In the genomic region with DNA sequence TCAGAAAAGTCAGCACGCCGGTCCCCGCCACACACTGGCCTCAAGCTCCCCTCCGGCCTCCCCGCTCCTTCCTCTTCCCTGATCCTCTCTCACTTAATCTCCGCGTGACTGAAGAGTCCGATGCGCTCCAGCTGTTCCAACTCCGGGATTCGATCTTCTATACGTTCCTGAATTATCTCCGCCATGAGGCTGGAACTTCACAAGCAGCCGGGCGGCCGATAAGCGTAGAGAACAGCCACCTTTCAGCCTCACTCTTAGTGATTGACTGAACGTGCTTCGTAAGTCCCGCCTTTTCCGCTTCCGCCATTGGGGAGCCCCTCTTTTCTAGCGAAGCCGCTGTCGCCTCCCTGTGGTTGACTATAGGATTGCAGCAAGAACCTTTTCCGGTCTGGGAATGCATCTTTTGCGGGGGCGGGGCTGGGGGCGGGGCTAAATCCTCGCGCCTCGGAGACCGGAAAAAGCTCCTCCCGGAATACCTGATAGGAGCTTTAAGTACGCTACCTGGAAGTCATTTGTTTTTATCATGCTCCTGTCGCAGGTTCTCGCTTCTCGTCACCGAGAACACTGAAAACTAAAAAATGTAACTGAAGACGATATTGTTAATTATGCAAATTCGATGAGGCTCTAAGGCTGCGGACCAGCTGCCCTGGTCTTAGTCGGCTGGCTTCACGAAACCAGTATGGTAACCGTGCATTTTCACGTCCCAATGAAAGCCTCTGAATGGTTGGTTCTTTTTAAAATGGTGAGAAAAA, we compare ENCODE assay signal across 8 mouse cellular contexts. TPM values are rescaled to one million over a fixed set of nuclear protein-coding genes. Genes with fewer than 3 reads are reported as not detected.
DNase-seq lines count a peak whose midpoint lies in the region; ATAC-seq and TF ChIP-seq lines count a peak whose summit lies in the region.

A gene (minus strand): TSS at position 266 of the 752 bp plus-strand sequence.

- H3K9me3 ChIP-seq in ES-E14 (ENCODE audit: control insufficient read depth, insufficient read depth, low read depth, low read length): no peaks in the 10 kb centered on the region
- no peaks in the 10 kb centered on the region for H3K9me3 ChIP-seq in forebrain, embryonic 15.5 days

- no peaks in the 10 kb centered on the region for H3K4me1 ChIP-seq in ES-E14 (ENCODE audit: control insufficient read depth in 2 of 2, insufficient read depth in 2 of 2, low read length in 2 of 2, poor library complexity in 1 of 2)
- peaks cover 24% of the 10 kb centered on the region for H3K4me1 ChIP-seq in forebrain, embryonic 15.5 days
- no peaks in the 10 kb centered on the region for H3K4me1 ChIP-seq in lung, adult 2 months (ENCODE audit: control insufficient read depth, insufficient read depth, low read length)

- ATAC-seq in forebrain, embryonic 15.5 days (replicated peaks): peak; percentile 96
- ATAC-seq in neutrophil, adult 5-6 weeks (ENCODE audit: extremely low read depth, insufficient number of reproducible peaks, low FRiP score, poor library complexity, severe bottlenecking): peak; percentile 99

- in situ Hi-C loops in ES-E14 (cut with MboI; ENCODE audit: low sequenced_read_pairs in 2 of 2, unreplicated experiment in 2 of 2): no loop called here

- peak; percentile 74; the same call in 1 of the 2 replicates for TF ChIP-seq POLR2A in lung, adult 2 months (IDR thresholded peaks at IDR 0.05; ENCODE audit: borderline replicate concordance, extremely low read depth, low read depth, low read length)

- H3K36me3 ChIP-seq in ES-E14 (ENCODE audit: control insufficient read depth, insufficient read depth, low read length, poor library complexity, severe bottlenecking): peaks cover 16% of the 10 kb centered on the region
- H3K36me3 ChIP-seq in forebrain, embryonic 15.5 days: peaks cover 20% of the 10 kb centered on the region

- peak; percentile 78 for TF ChIP-seq CTCF in lung, adult 2 months (IDR thresholded peaks at IDR 0.05; ENCODE audit: insufficient read depth, low read length)

- H3K27me3 ChIP-seq in forebrain, embryonic 15.5 days: no peaks in the 10 kb centered on the region

- WGBS in forebrain, embryonic 15.5 days: under 1% methylated on average over 46 of the region's 46 CpGs
- under 1% methylated on average over 46 of the region's 46 CpGs for WGBS in lung, adult 2 months

- peak within 1 kb of the TSS; percentile 6; the same call in 1 of the 2 replicates for H3K27ac ChIP-seq in ES-E14 (ENCODE audit: insufficient read depth, low read depth, low read length, poor library complexity, severe bottlenecking)
- peak within 1 kb of the TSS; percentile 57 for H3K27ac ChIP-seq in forebrain, embryonic 15.5 days (replicated peaks)

- H3K4me2 ChIP-seq in forebrain, embryonic 15.5 days (replicated peaks): peak within 1 kb of the TSS; percentile 60

- intact Hi-C loops in heart, postnatal 25 days (cut with DNase I): no loop called here

- peak within 1 kb of the TSS; percentile 89 to 90 for H3K4me3 ChIP-seq in ES-E14 (ENCODE audit: insufficient read depth in 1 of 2, low read depth in 1 of 2, low read length in 2 of 2, poor library complexity in 1 of 2, severe bottlenecking in 1 of 2)
- peak within 1 kb of the TSS; percentile 75 for H3K4me3 ChIP-seq in forebrain, embryonic 15.5 days
- H3K4me3 ChIP-seq in lung, adult 2 months (replicated peaks; ENCODE audit: extremely low read depth, low read depth, low read length): peak within 1 kb of the TSS; percentile 83

- H3K9ac ChIP-seq in ES-E14 (ENCODE audit: insufficient read depth, low read depth, low read length, poor library complexity, severe bottlenecking): peak within 1 kb of the TSS; percentile 93
- peak within 1 kb of the TSS; percentile 67 for H3K9ac ChIP-seq in forebrain, embryonic 15.5 days (replicated peaks)

- DNase-seq in ES-E14 (ENCODE audit: low read depth, low spot score): peak; percentile 100
- peak; percentile 97 for DNase-seq in cerebellum, adult 11-12 months
- DNase-seq in heart, postnatal 25 days (ENCODE audit: low spot score): peak; percentile 92
- DNase-seq in layer of hippocampus, adult 18-20 months (ENCODE audit: low spot score in 2 of 2): peak; percentile 95 to 99
- DNase-seq in lung, adult 2 months: peak; percentile 99
- DNase-seq in thymus, adult 18-20 months: peak; percentile 95 to 98

TF ChIP-seq in ES-E14, 5 proteins besides CTCF, POLR2A, EP300 and RAD21:
- TF ChIP-seq ZC3H11A (IDR thresholded peaks at IDR 0.05; ENCODE audit: borderline replicate concordance, low read depth, low read length) (no peak; the same call in 1 of the 2 replicates), ZNF384 (IDR thresholded peaks at IDR 0.05; ENCODE audit: low read depth, low read length) (no peak), MAFK (IDR thresholded peaks at IDR 0.05; ENCODE audit: insufficient read depth, low read depth, low read length) (no peak), CHD2 (IDR thresholded peaks at IDR 0.05; ENCODE audit: low read depth, low read length) (no peak), HCFC1 (IDR thresholded peaks at IDR 0.05; ENCODE audit: borderline replicate concordance, insufficient read depth, low read length) (no peak)

RNA-seq across cellular contexts. Expression of the gene that starts here (rescaled TPM):
- total RNA-seq in ES-E14 (2012; rRNA removed): 54.3 and 79.7 TPM in 2 replicates
- 51.6 and 55.8 TPM in 2 replicates for polyA plus RNA-seq in forebrain, embryonic 15.5 days (2015; fragmentation: Nextera tagmentation; extraction: Ambion mirVana)
- 10 to 100 TPM; 20.9 to 23.2 TPM for total RNA-seq in heart, postnatal 25 days (2021)
- 10 to 100 TPM; 32.3 to 36.7 TPM for total RNA-seq in layer of hippocampus, adult 18-20 months (2021)
- polyA plus RNA-seq in lung, adult 2 months (2012; rRNA removed): 3.8 and 6.9 TPM in 2 replicates
- 60.9 and 61.8 TPM in 2 replicates for total RNA-seq in neutrophil, adult 5-6 weeks (2017)

Comparison
In these comparisons a context has a peak if more than half of its experiments do, and no peak if none do; other contexts are left out.
1. Peak in every context shown above with its lines: DNase-seq, ATAC-seq, H3K4me3 ChIP-seq and H3K27ac ChIP-seq.